Mouse (Mus musculus): ENCODE measurements around the gene Lamtor4. TPM values are rescaled to one million over a fixed set of nuclear protein-coding genes. Genes with fewer than 3 reads are reported as not detected.
A peak's percentile ranks its signal among the peaks of the same experiment; 100 is the strongest.

Gene Lamtor4
- polyA plus RNA-seq, 1 experiment from 2014 or later: 90.4 TPM

GRCm38 (mm10) chr5:138256966-138257584, 1.8 kb downstream of the Lamtor4 start:
- WGBS: 93% methylated on average over 10 of the region's 10 CpGs
- no peaks in the 10 kb centered on the region for H3K27me3 ChIP-seq (ENCODE audit: control insufficient read depth, insufficient read depth, low read length)

DNA sequence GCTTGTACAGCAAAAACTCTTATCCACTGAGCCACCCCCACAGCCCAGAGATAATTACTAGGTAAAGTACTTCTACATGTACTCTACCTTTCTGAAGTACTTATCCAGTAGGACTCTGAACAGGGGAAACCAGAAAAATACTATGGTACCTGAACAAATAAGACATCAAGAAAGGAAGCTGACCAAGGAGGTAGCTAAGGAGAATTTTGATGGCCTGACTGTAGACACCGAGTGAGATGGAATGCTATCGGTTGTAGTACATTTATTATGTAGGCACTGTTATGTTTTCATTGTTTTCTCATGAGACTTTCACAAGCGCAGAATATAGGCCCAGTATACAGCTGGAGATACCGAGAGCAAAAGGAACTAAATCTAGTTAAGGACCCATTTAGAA, 2.3 kb downstream of the Lamtor4 start:
- H3K4me1 ChIP-seq (ENCODE audit: control insufficient read depth, insufficient read depth, low read length): peaks cover 10% of the 10 kb centered on the region
- no peak for ATAC-seq (ENCODE audit: low read depth)
- no peaks in the 10 kb centered on the region for H3K27me3 ChIP-seq (ENCODE audit: control insufficient read depth, insufficient read depth, low read length)
- 93% methylated on average over 4 of the region's 4 CpGs for WGBS
- no peak overlapping the region for H3K4me2 ChIP-seq (ENCODE audit: low read depth, low read length)
- no peak overlapping the region for H3K9ac ChIP-seq (replicated peaks; ENCODE audit: low read depth, low read length)
- H3K4me3 ChIP-seq (ENCODE audit: low read depth, low read length): no peak overlapping the region
- no peaks in the 10 kb centered on the region for H3K9me3 ChIP-seq (ENCODE audit: control insufficient read depth, low read length)
- no peak overlapping the region for H3K27ac ChIP-seq (ENCODE audit: low read depth, low read length)
- H3K36me3 ChIP-seq (ENCODE audit: control insufficient read depth, insufficient read depth, low read length): peaks cover 29% of the 10 kb centered on the region

More at GRCm38 (mm10) chr5:138256966-138257584, 1.8 kb downstream of the Lamtor4 start:
- ATAC-seq (ENCODE audit: low read depth): no peak
- peaks cover 28% of the 10 kb centered on the region for H3K36me3 ChIP-seq (ENCODE audit: control insufficient read depth, insufficient read depth, low read length)
- no peak overlapping the region for H3K9ac ChIP-seq (replicated peaks; ENCODE audit: low read depth, low read length)
- no peak overlapping the region for H3K4me3 ChIP-seq (ENCODE audit: low read depth, low read length)
- peaks cover 7% of the 10 kb centered on the region; the same call in 1 of the 2 replicates for H3K4me1 ChIP-seq (ENCODE audit: control insufficient read depth, insufficient read depth, low read length)
- H3K9me3 ChIP-seq (ENCODE audit: control insufficient read depth, low read length): no peaks in the 10 kb centered on the region
- no peak overlapping the region for H3K4me2 ChIP-seq (ENCODE audit: low read depth, low read length)
- no peak overlapping the region for H3K27ac ChIP-seq (ENCODE audit: low read depth, low read length)

DNA sequence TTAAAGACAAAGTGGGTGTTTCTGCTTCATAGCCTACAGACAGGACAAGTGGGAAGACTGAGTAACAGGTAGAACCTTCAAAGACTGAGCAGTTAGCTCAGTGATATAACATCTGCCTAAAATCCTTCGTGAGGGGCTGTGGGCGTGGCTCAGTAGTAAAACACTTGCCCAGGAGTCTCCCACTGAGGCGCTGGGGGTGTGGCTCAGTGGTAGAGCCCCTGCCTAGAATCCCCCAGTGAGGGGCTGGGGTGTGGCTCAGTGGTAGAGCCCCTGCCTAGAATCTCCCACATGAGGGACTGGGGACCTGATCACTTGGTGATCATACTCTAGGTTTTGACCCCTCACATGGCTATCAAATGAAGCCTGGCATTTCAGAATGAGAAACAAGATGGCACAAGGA, 2.8 kb downstream of the Lamtor4 start:
- H3K27me3 ChIP-seq (ENCODE audit: control insufficient read depth, insufficient read depth, low read length): no peaks in the 10 kb centered on the region
- peaks cover 15% of the 10 kb centered on the region for H3K4me1 ChIP-seq (ENCODE audit: control insufficient read depth, insufficient read depth, low read length)
- peaks cover 29% of the 10 kb centered on the region for H3K36me3 ChIP-seq (ENCODE audit: control insufficient read depth, insufficient read depth, low read length)
- H3K4me2 ChIP-seq (ENCODE audit: low read depth, low read length): no peak overlapping the region
- WGBS: 77% methylated on average over 3 of the region's 3 CpGs
- H3K9ac ChIP-seq (replicated peaks; ENCODE audit: low read depth, low read length): no peak overlapping the region
- no peak for ATAC-seq (ENCODE audit: low read depth)
- H3K4me3 ChIP-seq (ENCODE audit: low read depth, low read length): no peak overlapping the region
- H3K9me3 ChIP-seq (ENCODE audit: control insufficient read depth, low read length): no peaks in the 10 kb centered on the region
- no peak overlapping the region for H3K27ac ChIP-seq (ENCODE audit: low read depth, low read length)

DNA sequence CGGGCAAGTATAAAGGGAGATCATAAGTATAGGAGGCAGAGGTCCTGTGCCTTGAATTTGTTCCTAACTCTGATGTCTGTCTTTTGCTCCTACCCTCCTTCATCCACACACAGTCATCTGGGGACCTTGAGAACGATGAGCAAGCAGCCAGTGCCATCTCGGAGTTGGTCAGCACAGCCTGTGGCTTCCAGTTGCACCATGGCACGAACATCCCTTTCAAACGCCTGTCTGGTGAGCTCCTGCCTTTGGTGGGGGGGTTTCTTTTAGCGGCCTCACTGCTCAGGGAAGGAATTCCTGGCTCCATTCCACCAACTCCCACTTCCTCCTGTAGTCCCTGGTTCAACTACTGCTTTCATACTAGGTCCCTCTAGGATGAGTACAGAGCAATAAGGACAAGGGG, 3.3 kb downstream of the Lamtor4 start:
- H3K4me1 ChIP-seq (ENCODE audit: control insufficient read depth, insufficient read depth, low read length): peaks cover 18% of the 10 kb centered on the region
- peaks cover 29% of the 10 kb centered on the region for H3K36me3 ChIP-seq (ENCODE audit: control insufficient read depth, insufficient read depth, low read length)
- H3K27me3 ChIP-seq (ENCODE audit: control insufficient read depth, insufficient read depth, low read length): no peaks in the 10 kb centered on the region; the same call in 1 of the 2 replicates
- no peak for ATAC-seq (ENCODE audit: low read depth)
- no peaks in the 10 kb centered on the region for H3K9me3 ChIP-seq (ENCODE audit: control insufficient read depth, low read length)
- no peak overlapping the region for H3K9ac ChIP-seq (replicated peaks; ENCODE audit: low read depth, low read length)
- H3K4me3 ChIP-seq (ENCODE audit: low read depth, low read length): no peak overlapping the region
- no peak overlapping the region for H3K4me2 ChIP-seq (ENCODE audit: low read depth, low read length)
- no peak overlapping the region for H3K27ac ChIP-seq (ENCODE audit: low read depth, low read length)
- WGBS: 87% methylated on average over 6 of the region's 6 CpGs

GRCm38 (mm10) chr5:138258993-138259392, 3.7 kb downstream of the Lamtor4 start:
- Histone ChIP-seq H3K9ac (replicated peaks; ENCODE audit: low read depth, low read length) (no peak overlapping the region), H3K9me3 (ENCODE audit: control insufficient read depth, low read length) (no peaks in the 10 kb centered on the region), H3K4me3 (ENCODE audit: low read depth, low read length) (no peak overlapping the region), H3K36me3 (ENCODE audit: control insufficient read depth, insufficient read depth, low read length) (peaks cover 29% of the 10 kb centered on the region), H3K4me2 (ENCODE audit: low read depth, low read length) (no peak overlapping the region), H3K27ac (ENCODE audit: low read depth, low read length) (no peak overlapping the region), H3K4me1 (ENCODE audit: control insufficient read depth, insufficient read depth, low read length) (peaks cover 18% of the 10 kb centered on the region), H3K27me3 (ENCODE audit: control insufficient read depth, insufficient read depth, low read length) (no peaks in the 10 kb centered on the region; the same call in 1 of the 2 replicates)
- ATAC-seq (ENCODE audit: low read depth): no peak
- 39% methylated on average over 7 of the region's 7 CpGs for WGBS

DNA sequence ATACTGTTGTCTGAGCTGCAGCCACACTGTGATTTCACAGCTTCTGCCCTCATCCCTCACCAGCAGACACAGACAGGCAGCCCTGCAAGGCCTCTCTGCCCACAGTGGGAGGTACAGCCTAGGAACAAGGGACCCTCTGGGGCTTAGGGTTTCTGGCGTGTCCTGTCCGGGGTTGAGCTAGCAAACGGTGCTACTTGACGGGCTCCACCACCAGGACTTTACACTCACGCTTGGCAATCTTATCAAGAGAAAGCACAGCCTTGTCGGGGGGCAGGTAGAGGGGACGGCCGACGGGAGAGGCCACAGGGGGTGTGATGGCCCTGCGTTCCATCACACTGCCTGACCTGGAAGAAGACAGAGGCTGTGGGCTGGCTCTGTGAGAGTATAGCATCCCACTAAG, 4.8 kb downstream of the Lamtor4 start:
- no peak overlapping the region for H3K9ac ChIP-seq (replicated peaks; ENCODE audit: low read depth, low read length)

GRCm38 (mm10) chr5:138260834-138261233, 5.6 kb downstream of the Lamtor4 start:
- H3K4me2 ChIP-seq (ENCODE audit: low read depth, low read length): no peak overlapping the region
- peaks cover 23% of the 10 kb centered on the region for H3K4me1 ChIP-seq (ENCODE audit: control insufficient read depth, insufficient read depth, low read length)
- peaks cover 29% of the 10 kb centered on the region for H3K36me3 ChIP-seq (ENCODE audit: control insufficient read depth, insufficient read depth, low read length)
- 96% methylated on average over 11 of the region's 11 CpGs for WGBS
- no peak for ATAC-seq (ENCODE audit: low read depth)
- no peaks in the 10 kb centered on the region; the same call in 1 of the 2 replicates for H3K27me3 ChIP-seq (ENCODE audit: control insufficient read depth, insufficient read depth, low read length)
- no peak overlapping the region for H3K4me3 ChIP-seq (ENCODE audit: low read depth, low read length)
- H3K9me3 ChIP-seq (ENCODE audit: control insufficient read depth, low read length): no peaks in the 10 kb centered on the region
- H3K27ac ChIP-seq (ENCODE audit: low read depth, low read length): no peak overlapping the region
- H3K9ac ChIP-seq (replicated peaks; ENCODE audit: low read depth, low read length): no peak overlapping the region

More for the DNA sequence above, 4.8 kb downstream of the Lamtor4 start:
- Histone ChIP-seq H3K4me2 (ENCODE audit: low read depth, low read length) (no peak overlapping the region), H3K27me3 (ENCODE audit: control insufficient read depth, insufficient read depth, low read length) (no peaks in the 10 kb centered on the region; the same call in 1 of the 2 replicates), H3K9me3 (ENCODE audit: control insufficient read depth, low read length) (no peaks in the 10 kb centered on the region), H3K4me3 (ENCODE audit: low read depth, low read length) (no peak overlapping the region), H3K4me1 (ENCODE audit: control insufficient read depth, insufficient read depth, low read length) (peaks cover 23% of the 10 kb centered on the region), H3K27ac (ENCODE audit: low read depth, low read length) (no peak overlapping the region), H3K36me3 (ENCODE audit: control insufficient read depth, insufficient read depth, low read length) (peaks cover 29% of the 10 kb centered on the region)
- ATAC-seq (ENCODE audit: low read depth): no peak
- 82% methylated on average over 10 of the region's 10 CpGs for WGBS

DNA sequence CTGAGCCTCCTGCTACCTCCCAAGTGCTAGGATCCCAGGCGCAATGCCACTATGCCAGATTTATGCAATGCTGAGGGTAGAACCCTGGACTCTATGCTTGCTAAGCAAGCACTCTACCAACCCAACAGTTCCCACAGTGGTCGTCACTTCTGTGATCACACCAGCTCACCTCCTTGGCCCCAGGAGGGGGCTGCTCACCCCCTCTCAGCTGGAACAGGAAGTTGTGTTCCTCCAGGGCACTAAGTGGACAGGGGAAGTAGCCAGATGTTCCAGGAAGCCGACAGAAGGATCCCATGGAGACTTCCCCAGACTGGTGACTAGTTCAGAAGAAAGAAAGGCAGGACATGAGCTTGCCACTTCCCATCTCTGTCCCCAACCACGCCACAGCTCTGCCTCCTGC, 6.7 kb downstream of the Lamtor4 start:
- 85% methylated on average over 4 of the region's 4 CpGs for WGBS
- H3K27ac ChIP-seq (ENCODE audit: low read depth, low read length): no peak overlapping the region
- H3K4me3 ChIP-seq (ENCODE audit: low read depth, low read length): no peak overlapping the region
- H3K4me1 ChIP-seq (ENCODE audit: control insufficient read depth, insufficient read depth, low read length): peaks cover 19% of the 10 kb centered on the region
- H3K9me3 ChIP-seq (ENCODE audit: control insufficient read depth, low read length): no peaks in the 10 kb centered on the region
- no peak overlapping the region for H3K9ac ChIP-seq (replicated peaks; ENCODE audit: low read depth, low read length)
- ATAC-seq (ENCODE audit: low read depth): no peak
- H3K36me3 ChIP-seq (ENCODE audit: control insufficient read depth, insufficient read depth, low read length): peaks cover 29% of the 10 kb centered on the region
- H3K4me2 ChIP-seq (ENCODE audit: low read depth, low read length): no peak overlapping the region; the same call in 1 of the 2 replicates
- no peaks in the 10 kb centered on the region; the same call in 1 of the 2 replicates for H3K27me3 ChIP-seq (ENCODE audit: control insufficient read depth, insufficient read depth, low read length)

DNA sequence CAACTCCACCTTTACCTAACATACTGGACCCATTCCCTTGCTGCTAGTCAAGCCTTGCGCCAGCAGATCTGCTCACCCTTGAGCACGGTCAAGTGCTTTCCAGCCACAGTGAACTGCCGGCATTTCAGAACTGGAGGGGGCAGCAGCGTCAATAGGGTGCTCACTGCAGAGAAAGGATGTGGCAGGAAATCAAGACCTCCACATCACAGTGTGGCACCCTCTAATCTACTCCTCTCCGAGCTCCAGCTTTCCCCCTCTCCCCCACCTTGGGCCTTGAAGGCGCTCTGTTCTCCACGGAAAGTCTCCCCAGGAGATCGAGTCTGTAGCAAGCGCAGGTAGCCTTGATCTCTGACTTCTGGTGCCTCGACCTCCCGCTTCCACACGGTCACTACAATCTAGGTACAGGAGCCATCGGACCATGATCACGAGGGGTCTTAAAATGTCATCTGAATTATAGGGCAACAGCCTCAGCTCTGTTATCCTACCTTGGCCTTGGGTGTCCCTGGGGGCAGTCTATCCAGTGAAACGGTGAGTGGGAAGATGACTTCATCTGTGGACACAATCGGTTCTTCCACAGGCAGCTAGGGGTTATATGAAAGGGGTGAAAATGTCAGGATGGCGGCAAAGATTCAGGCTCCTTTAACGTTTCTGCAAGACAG, 7.4 kb downstream of the Lamtor4 start:
- H3K9ac ChIP-seq (replicated peaks; ENCODE audit: low read depth, low read length): peak overlapping the region; percentile 89
- H3K27ac ChIP-seq (ENCODE audit: low read depth, low read length): no peak overlapping the region
- no peak for ATAC-seq (ENCODE audit: low read depth)
- H3K27me3 ChIP-seq (ENCODE audit: control insufficient read depth, insufficient read depth, low read length): no peaks in the 10 kb centered on the region; the same call in 1 of the 2 replicates
- peaks cover 19% of the 10 kb centered on the region for H3K4me1 ChIP-seq (ENCODE audit: control insufficient read depth, insufficient read depth, low read length)
- H3K4me2 ChIP-seq (ENCODE audit: low read depth, low read length): peak overlapping the region; percentile 98
- H3K36me3 ChIP-seq (ENCODE audit: control insufficient read depth, insufficient read depth, low read length): peaks cover 29% of the 10 kb centered on the region
- H3K9me3 ChIP-seq (ENCODE audit: control insufficient read depth, low read length): no peaks in the 10 kb centered on the region
- peak overlapping the region; percentile 96 for H3K4me3 ChIP-seq (ENCODE audit: low read depth, low read length)
- WGBS: 72% methylated on average over 18 of the region's 18 CpGs

Data from neural tube, embryonic 14.5 days (tissue).